Mouse (Mus musculus): Measurements from ENCODE around the gene Apoa2. TPM values are rescaled to one million over a fixed set of nuclear protein-coding genes. Genes with fewer than 3 reads are reported as not detected.

Apoa2 gene
- polyA plus RNA-seq, 1 experiment from 2014 or later, result 4.6 TPM

DNA sequence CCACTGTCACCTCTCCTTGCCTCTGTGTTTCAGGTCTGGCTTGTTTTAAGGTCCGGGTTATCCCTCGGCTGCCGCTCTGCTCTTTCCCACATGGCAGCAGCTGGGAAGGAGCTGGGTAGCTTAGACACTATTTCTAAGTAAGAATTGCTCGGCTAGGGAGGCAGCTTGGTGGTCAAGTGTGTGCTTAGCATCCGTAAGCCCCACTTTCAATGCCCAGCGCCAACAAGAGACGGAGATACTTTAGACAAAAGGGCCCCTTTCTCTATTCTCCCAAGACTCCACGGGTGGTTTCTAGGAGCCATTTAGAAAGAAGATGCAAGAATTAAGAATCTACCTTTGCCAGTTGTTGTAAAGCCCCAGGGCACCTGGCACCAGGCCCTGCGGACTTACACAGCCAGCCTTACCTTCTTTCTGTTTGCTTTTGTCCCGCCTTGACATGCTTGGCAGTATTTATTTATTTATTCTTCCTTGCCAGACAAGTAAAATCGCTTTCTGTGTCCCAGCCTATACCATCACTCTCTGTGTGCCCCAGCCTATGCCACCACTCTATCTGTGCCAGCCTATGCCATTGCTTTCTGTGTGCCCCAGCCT lies 50.4 kb downstream of the Apoa2 start:
- Histone ChIP-seq H3K9ac (ENCODE audit: low read length) (no peak overlapping the region), H3K9me3 (ENCODE audit: control insufficient read depth, low read length) (no peaks in the 10 kb centered on the region), H3K4me2 (ENCODE audit: low read depth, severe bottlenecking) (no peak overlapping the region), H3K27ac (replicated peaks; ENCODE audit: low read depth, low read length) (no peak overlapping the region), H3K4me3 (ENCODE audit: low read depth, low read length) (no peak overlapping the region), H3K4me1 (ENCODE audit: control insufficient read depth, insufficient read depth, low read length) (peaks cover 13% of the 10 kb centered on the region), H3K36me3 (ENCODE audit: control insufficient read depth, insufficient read depth, low read length) (peaks cover 28% of the 10 kb centered on the region), H3K27me3 (ENCODE audit: control insufficient read depth, insufficient read depth, low read length) (no peaks in the 10 kb centered on the region)
- WGBS, result 94% methylated on average over 11 of the region's 11 CpGs
- ATAC-seq (ENCODE audit: insufficient number of reproducible peaks, low FRiP score, low TSS enrichment, low read depth) (no peak), DNase-seq (ENCODE audit: low spot score) (no peak)

Other genes with a start within 250 kb of the Apoa2 start
- gene Fcgr2b, start 248.5 kb upstream of the Apoa2 start, polyA plus RNA-seq (2014; fragmentation: Nextera tagmentation; extraction: Ambion mirVana), result 0.15 TPM in 1 of 2 replicates, not detected in the other
- 0.26 and 0.27 TPM in 2 replicates for gene Fcgr4, start 206.1 kb upstream of the Apoa2 start, polyA plus RNA-seq (2014; fragmentation: Nextera tagmentation; extraction: Ambion mirVana)
- gene Fcgr3, start 160.1 kb upstream of the Apoa2 start, polyA plus RNA-seq (2014; fragmentation: Nextera tagmentation; extraction: Ambion mirVana), result 4.0 and 4.7 TPM in 2 replicates
- gene Cfap126, start 111.1 kb upstream of the Apoa2 start, polyA plus RNA-seq (2014; fragmentation: Nextera tagmentation; extraction: Ambion mirVana), result 0.96 and 1.7 TPM in 2 replicates
- 267 and 288 TPM in 2 replicates for gene Sdhc, start 74.5 kb upstream of the Apoa2 start, polyA plus RNA-seq (2014; fragmentation: Nextera tagmentation; extraction: Ambion mirVana)
- gene Mpz, start 74.3 kb upstream of the Apoa2 start, polyA plus RNA-seq (2014; fragmentation: Nextera tagmentation; extraction: Ambion mirVana), result 0.61 and 0.68 TPM in 2 replicates
- 2.7 and 4.3 TPM in 2 replicates for gene Pcp4l1, start 28.8 kb upstream of the Apoa2 start, polyA plus RNA-seq (2014; fragmentation: Nextera tagmentation; extraction: Ambion mirVana)
- gene Nr1i3, start 11.1 kb upstream of the Apoa2 start, polyA plus RNA-seq (2014; fragmentation: Nextera tagmentation; extraction: Ambion mirVana), result 0.15 and 0.21 TPM in 2 replicates
- 25.4 and 26.4 TPM in 2 replicates for gene Tomm40l, start 2.5 kb upstream of the Apoa2 start, polyA plus RNA-seq (2014; fragmentation: Nextera tagmentation; extraction: Ambion mirVana)
- 13.2 and 13.6 TPM in 2 replicates for gene Fcer1g, start 9.3 kb downstream of the Apoa2 start, polyA plus RNA-seq (2014; fragmentation: Nextera tagmentation; extraction: Ambion mirVana)
- 5.5 and 5.6 TPM in 2 replicates for gene Adamts4, start 25.4 kb downstream of the Apoa2 start, polyA plus RNA-seq (2014; fragmentation: Nextera tagmentation; extraction: Ambion mirVana)
- gene Ndufs2, start 26.3 kb downstream of the Apoa2 start, polyA plus RNA-seq (2014; fragmentation: Nextera tagmentation; extraction: Ambion mirVana), result 260 and 264 TPM in 2 replicates
- 68.9 and 78.2 TPM in 2 replicates for gene B4galt3, start 45.3 kb downstream of the Apoa2 start, polyA plus RNA-seq (2014; fragmentation: Nextera tagmentation; extraction: Ambion mirVana)
- gene Ppox, start 56.1 kb downstream of the Apoa2 start, polyA plus RNA-seq (2014; fragmentation: Nextera tagmentation; extraction: Ambion mirVana), result 65.0 and 71.0 TPM in 2 replicates
- gene Usp21, start 62.9 kb downstream of the Apoa2 start, polyA plus RNA-seq (2014; fragmentation: Nextera tagmentation; extraction: Ambion mirVana), result 111 and 114 TPM in 2 replicates
- 111 and 115 TPM in 2 replicates for gene Ufc1, start 70.0 kb downstream of the Apoa2 start, polyA plus RNA-seq (2014; fragmentation: Nextera tagmentation; extraction: Ambion mirVana)
- 51.7 and 55.7 TPM in 2 replicates for gene Dedd, start 104.1 kb downstream of the Apoa2 start, polyA plus RNA-seq (2014; fragmentation: Nextera tagmentation; extraction: Ambion mirVana)
- 29.2 and 31.9 TPM in 2 replicates for gene Nit1, start 120.6 kb downstream of the Apoa2 start, polyA plus RNA-seq (2014; fragmentation: Nextera tagmentation; extraction: Ambion mirVana)
- 61.8 and 68.3 TPM in 2 replicates for gene Pfdn2, start 120.6 kb downstream of the Apoa2 start, polyA plus RNA-seq (2014; fragmentation: Nextera tagmentation; extraction: Ambion mirVana)
- gene Klhdc9, start 135.7 kb downstream of the Apoa2 start, polyA plus RNA-seq (2014; fragmentation: Nextera tagmentation; extraction: Ambion mirVana), result 1.4 and 2.3 TPM in 2 replicates
- 2.9 and 3.1 TPM in 2 replicates for gene Nectin4, start 145.0 kb downstream of the Apoa2 start, polyA plus RNA-seq (2014; fragmentation: Nextera tagmentation; extraction: Ambion mirVana)
- gene Arhgap30, start 163.9 kb downstream of the Apoa2 start, polyA plus RNA-seq (2014; fragmentation: Nextera tagmentation; extraction: Ambion mirVana), result 0.55 and 0.70 TPM in 2 replicates
- gene Usf1, start 186.3 kb downstream of the Apoa2 start, polyA plus RNA-seq (2014; fragmentation: Nextera tagmentation; extraction: Ambion mirVana), result 114 and 124 TPM in 2 replicates
- 3.2 and 3.3 TPM in 2 replicates for gene Tstd1, start 193.8 kb downstream of the Apoa2 start, polyA plus RNA-seq (2014; fragmentation: Nextera tagmentation; extraction: Ambion mirVana)
- 26.7 and 28.4 TPM in 2 replicates for gene F11r, start 212.5 kb downstream of the Apoa2 start, polyA plus RNA-seq (2014; fragmentation: Nextera tagmentation; extraction: Ambion mirVana)